In genomic region chr1:13998178-13998708, GRCm38 (mm10) we compare ENCODE assay signal across 30 mouse cellular contexts.
DNase-seq lines count a peak whose midpoint lies in the region; ATAC-seq and TF ChIP-seq lines count a peak whose summit lies in the region.
"Had no signal": no experiment of that assay in that cellular context is flagged by ENCODE, and none has a peak within 500 bp of the region (broad histone marks: within the 10 kb centered on the region; RNA-seq: fewer than 3 reads in every experiment).

No protein-coding gene starts in this region.

- peak; percentile 75 for ATAC-seq in forebrain, postnatal 0 days
- ATAC-seq in forebrain, embryonic 15.5 days (replicated peaks) = no peak
- peak; percentile 51 for ATAC-seq in lung, embryonic 16.5 days (ENCODE audit: low read depth)
- ATAC-seq in granulocyte monocyte progenitor cell, adult 5-6 weeks (replicated peaks; ENCODE audit: poor library complexity, severe bottlenecking) = 0 out of 2 replicates have a peak, but pooled peaks have one; percentile 3
- ATAC-seq: forebrain, embryonic 14.5 days; hindbrain, postnatal 0 days; inflammation-experienced regulatory T-cells, adult 6 months; intestine, embryonic 16.5 days; Patski had no signal

- no peaks in the 10 kb centered on the region for H3K4me1 ChIP-seq in forebrain, postnatal 0 days (ENCODE audit: insufficient read depth)
- peaks cover 6% of the 10 kb centered on the region; the same call in 1 of the 2 replicates for H3K4me1 ChIP-seq in forebrain, embryonic 15.5 days
- H3K4me1 ChIP-seq in lung, embryonic 16.5 days (replicated peaks; ENCODE audit: control insufficient read depth, insufficient read depth, low read length) = no peaks in the 10 kb centered on the region
- H3K4me1 ChIP-seq: embryonic facial prominence, embryonic 12.5 days; heart, embryonic 10.5 days; heart, embryonic 13.5 days had no signal

- H3K4me2 ChIP-seq in forebrain, postnatal 0 days (ENCODE audit: low read depth) = no peak overlapping the region
- no peak overlapping the region for H3K4me2 ChIP-seq in forebrain, embryonic 15.5 days (replicated peaks)
- no peak overlapping the region for H3K4me2 ChIP-seq in lung, embryonic 16.5 days (ENCODE audit: low read depth, low read length)
- H3K4me2 ChIP-seq: embryonic facial prominence, embryonic 12.5 days; heart, embryonic 13.5 days; hindbrain, embryonic 14.5 days had no signal

- DNase-seq in forebrain, postnatal 0 days = peak; percentile 18
- no peak for DNase-seq in lung, postnatal 25 days (ENCODE audit: low spot score)
- peak; percentile 5 to 48 for DNase-seq in lung, postnatal 4 days
- DNase-seq in lung, postnatal 36 days = no peak
- no peak for DNase-seq in spleen, adult 12 weeks (ENCODE audit: low spot score)
- DNase-seq: adrenal gland, adult 8-10 months; adrenal gland, postnatal 25 days; B cell, adult 2 months; cerebellum, adult 11-12 months; cerebellum, adult 8-10 months; cerebellum, postnatal 14 days; gastrocnemius, postnatal 25 days; heart, adult 2 months; heart, postnatal 14 days; heart, postnatal 4 days had no signal

- H3K4me3 ChIP-seq in forebrain, postnatal 0 days (ENCODE audit: low read depth, low read length) = no peak overlapping the region
- H3K4me3 ChIP-seq in forebrain, embryonic 15.5 days = no peak overlapping the region
- no peak overlapping the region for H3K4me3 ChIP-seq in lung, embryonic 16.5 days (ENCODE audit: low read length)
- H3K4me3 ChIP-seq: embryonic facial prominence, embryonic 12.5 days; erythroblast, embryonic 14.5 days; heart, adult 2 months; heart, embryonic 10.5 days; heart, embryonic 13.5 days had no signal

- H3K36me3 ChIP-seq in forebrain, postnatal 0 days (ENCODE audit: insufficient read depth) = no peaks in the 10 kb centered on the region
- no peaks in the 10 kb centered on the region for H3K36me3 ChIP-seq in forebrain, embryonic 15.5 days
- H3K36me3 ChIP-seq in lung, embryonic 16.5 days (ENCODE audit: control insufficient read depth, insufficient read depth, low read length) = no peaks in the 10 kb centered on the region
- H3K36me3 ChIP-seq: embryonic facial prominence, embryonic 12.5 days; G1E; heart, embryonic 10.5 days; heart, embryonic 13.5 days had no signal

- no peak overlapping the region for H3K27ac ChIP-seq in forebrain, postnatal 0 days (ENCODE audit: low read depth, low read length)
- H3K27ac ChIP-seq in forebrain, embryonic 15.5 days (replicated peaks) = no peak overlapping the region
- no peak overlapping the region for H3K27ac ChIP-seq in lung, embryonic 16.5 days (ENCODE audit: low read length)
- H3K27ac ChIP-seq: embryonic facial prominence, embryonic 12.5 days; heart, adult 2 months; heart, embryonic 10.5 days; heart, embryonic 13.5 days; hindbrain, embryonic 14.5 days; hindbrain, postnatal 0 days had no signal

- no peaks in the 10 kb centered on the region for H3K9me3 ChIP-seq in forebrain, postnatal 0 days (ENCODE audit: low read length)
- H3K9me3 ChIP-seq in forebrain, embryonic 15.5 days = no peaks in the 10 kb centered on the region
- H3K9me3 ChIP-seq in lung, embryonic 16.5 days (ENCODE audit: control insufficient read depth, low read length) = no peaks in the 10 kb centered on the region
- H3K9me3 ChIP-seq: embryonic facial prominence, embryonic 12.5 days; G1E; heart, embryonic 10.5 days; heart, embryonic 13.5 days had no signal

- no peak overlapping the region for H3K9ac ChIP-seq in forebrain, postnatal 0 days
- no peak overlapping the region for H3K9ac ChIP-seq in forebrain, embryonic 15.5 days (replicated peaks)
- no peak overlapping the region for H3K9ac ChIP-seq in lung, embryonic 16.5 days (ENCODE audit: low read length)
- H3K9ac ChIP-seq: embryonic facial prominence, embryonic 12.5 days; heart, embryonic 13.5 days; hindbrain, embryonic 14.5 days had no signal

- WGBS in forebrain, postnatal 0 days = 88% methylated on average over 7 of the region's 11 CpGs
- WGBS in forebrain, embryonic 15.5 days = 91% methylated on average over 9 of the region's 11 CpGs
- WGBS in lung, embryonic 16.5 days = 95% methylated on average over 7 of the region's 11 CpGs

- no peak for TF ChIP-seq CTCF in forebrain, postnatal 0 days (IDR thresholded peaks at IDR 0.05; ENCODE audit: low read depth)

- H3K27me3 ChIP-seq in forebrain, postnatal 0 days (ENCODE audit: insufficient read depth, low read length) = no peaks in the 10 kb centered on the region
- no peaks in the 10 kb centered on the region for H3K27me3 ChIP-seq in forebrain, embryonic 15.5 days
- no peaks in the 10 kb centered on the region for H3K27me3 ChIP-seq in lung, embryonic 16.5 days (ENCODE audit: control insufficient read depth, insufficient read depth, low read depth, low read length)
- H3K27me3 ChIP-seq: CH12.LX; embryonic facial prominence, embryonic 12.5 days; heart, embryonic 13.5 days; Patski had no signal

Comparison
In these comparisons a context has a peak if more than half of its experiments do, and no peak if none do; other contexts are left out.
1. DNase-seq: peak in forebrain, postnatal 0 days (single experiment) and lung, postnatal 4 days (2 of 2); none in lung, postnatal 25 days (single experiment), lung, postnatal 36 days (single experiment) and spleen, adult 12 weeks (single experiment).